ENCODE assay signal across 21 mouse cellular contexts in genomic region chr7:3712264-3712942, GRCm38 (mm10). TPM values are rescaled to one million over a fixed set of nuclear protein-coding genes. Genes with fewer than 3 reads are reported as not detected.
DNase-seq lines count a peak whose midpoint lies in the region; ATAC-seq and TF ChIP-seq lines count a peak whose summit lies in the region.
"Had no signal": no experiment of that assay in that cellular context is flagged by ENCODE, and none has a peak within 500 bp of the region (broad histone marks: within the 10 kb centered on the region; RNA-seq: fewer than 3 reads in every experiment).

No protein-coding gene starts in this region.

- TF ChIP-seq POLR2A in CH12.LX (IDR thresholded peaks at IDR 0.05; ENCODE audit: low read depth, low read length), result no peak
- TF ChIP-seq POLR2A in bone marrow, adult 2 months (IDR thresholded peaks at IDR 0.05; ENCODE audit: borderline replicate concordance, control insufficient read depth, low read depth, low read length), result no peak

- H3K79me2 ChIP-seq in CH12.LX (replicated peaks; ENCODE audit: control insufficient read depth, extremely low read depth, insufficient read depth, poor library complexity, severe bottlenecking), result no peaks in the 10 kb centered on the region

- H3K9me3 ChIP-seq in limb, embryonic 15.5 days, result no peaks in the 10 kb centered on the region
- H3K9me3 ChIP-seq in limb, embryonic 10.5 days (replicated peaks), result no peaks in the 10 kb centered on the region
- H3K9me3 ChIP-seq in CH12.LX (replicated peaks; ENCODE audit: low read length), result no peaks in the 10 kb centered on the region
- H3K9me3 ChIP-seq: forebrain, embryonic 12.5 days; liver, embryonic 13.5 days; megakaryocyte, embryonic 14.5 days; midbrain, embryonic 13.5 days had no signal

- peak overlapping the region; percentile 20; the same call in 1 of the 2 replicates for H3K9ac ChIP-seq in limb, embryonic 15.5 days
- no peak overlapping the region for H3K9ac ChIP-seq in CH12.LX (ENCODE audit: insufficient read depth, low read depth)
- H3K9ac ChIP-seq: liver, embryonic 13.5 days; midbrain, embryonic 13.5 days had no signal

- no peak for TF ChIP-seq RAD21 in CH12.LX (IDR thresholded peaks at IDR 0.05; ENCODE audit: low read depth, low read length)

- H3K4me1 ChIP-seq in limb, embryonic 15.5 days, result no peaks in the 10 kb centered on the region
- H3K4me1 ChIP-seq in limb, embryonic 10.5 days, result no peaks in the 10 kb centered on the region
- peaks cover 9 to 52% of the 10 kb centered on the region in 2 experiments for H3K4me1 ChIP-seq in CH12.LX (ENCODE audit: control insufficient read depth in 1 of 2, insufficient read depth in 2 of 2)
- H3K4me1 ChIP-seq in bone marrow, adult 2 months (ENCODE audit: control insufficient read depth, insufficient read depth, low read length), result peaks cover 5% of the 10 kb centered on the region; the same call in 1 of the 2 replicates
- H3K4me1 ChIP-seq: forebrain, embryonic 12.5 days; liver, embryonic 13.5 days; midbrain, embryonic 13.5 days had no signal

- dilution Hi-C loops in CH12.LX (cut with MboI; ENCODE audit: extremely low pct_ligation_motif_present, extremely low pct_unique_long_range_greater_than_20kb, low sequenced_read_pairs), result no loop called here

- no peak for DNase-seq in limb, embryonic 10.5 days (ENCODE audit: low spot score)
- DNase-seq in CH12.LX (ENCODE audit: extremely low read depth), result peak; percentile 34
- no peak for DNase-seq in left cerebral cortex, adult 18-20 months (ENCODE audit: low spot score in 2 of 2)
- DNase-seq in layer of hippocampus, postnatal 14 days (ENCODE audit: low spot score in 2 of 2), result no peak
- DNase-seq: adrenal gland, postnatal 14 days; cerebellum, adult 11-12 months; cerebellum, postnatal 10 days; gastrocnemius, postnatal 36 days; kidney, adult 2 months; kidney, postnatal 10 days; liver, embryonic 13.5 days; lung, postnatal 10 days; right cerebral cortex, postnatal 14 days; spleen, adult 18-20 months had no signal

- WGBS in limb, embryonic 15.5 days, result 32% methylated on average over 5 of the region's 5 CpGs
- 55% methylated on average over 5 of the region's 5 CpGs for WGBS in limb, embryonic 10.5 days
- WGBS in bone marrow, adult 2 months, result 33% methylated on average over 5 of the region's 5 CpGs

- no peak for TF ChIP-seq CTCF in CH12.LX (conservative IDR thresholded peaks at IDR 0.05 in 1 of 2, IDR thresholded peaks at IDR 0.05 in 1 of 2; ENCODE audit: low read depth in 2 of 2, low read length in 2 of 2)
- TF ChIP-seq CTCF in bone marrow, adult 2 months (IDR thresholded peaks at IDR 0.05; ENCODE audit: control insufficient read depth, insufficient read depth, low read length), result no peak

- H3K4me2 ChIP-seq in limb, embryonic 15.5 days, result no peak overlapping the region
- H3K4me2 ChIP-seq in CH12.LX (ENCODE audit: insufficient read depth, low read depth, poor library complexity, severe bottlenecking), result no peak overlapping the region
- H3K4me2 ChIP-seq: forebrain, embryonic 12.5 days; liver, embryonic 13.5 days; midbrain, embryonic 13.5 days had no signal

- peak; percentile 85 for TF ChIP-seq EP300 in CH12.LX (IDR thresholded peaks at IDR 0.05; ENCODE audit: low read length)

- H3K27me3 ChIP-seq in limb, embryonic 15.5 days, result no peaks in the 10 kb centered on the region
- no peaks in the 10 kb centered on the region for H3K27me3 ChIP-seq in limb, embryonic 10.5 days (ENCODE audit: low read depth, poor library complexity, severe bottlenecking)
- no peaks in the 10 kb centered on the region for H3K27me3 ChIP-seq in CH12.LX (replicated peaks)
- H3K27me3 ChIP-seq: forebrain, embryonic 12.5 days; liver, embryonic 13.5 days; midbrain, embryonic 13.5 days had no signal

- no peak overlapping the region for H3K27ac ChIP-seq in limb, embryonic 15.5 days
- no peak overlapping the region for H3K27ac ChIP-seq in limb, embryonic 10.5 days
- no peak overlapping the region for H3K27ac ChIP-seq in CH12.LX (ENCODE audit: insufficient read depth, low read depth)
- peak overlapping the region; percentile 3; the same call in 1 of the 2 replicates for H3K27ac ChIP-seq in bone marrow, adult 2 months (ENCODE audit: control insufficient read depth, insufficient read depth, low read depth, low read length, poor library complexity)
- H3K27ac ChIP-seq: forebrain, embryonic 12.5 days; liver, embryonic 13.5 days; midbrain, embryonic 13.5 days had no signal

- in situ Hi-C loops in CH12.LX (cut with MboI; ENCODE audit: low pct_ligation_motif_present, low pct_unique_long_range_greater_than_20kb, low sequenced_read_pairs), result no loop called here

- no peak overlapping the region for H3K4me3 ChIP-seq in limb, embryonic 15.5 days
- H3K4me3 ChIP-seq in limb, embryonic 10.5 days, result no peak overlapping the region
- H3K4me3 ChIP-seq in CH12.LX (replicated peaks in 1 of 3; ENCODE audit: low read depth in 2 of 3, low read length in 2 of 3, poor library complexity in 1 of 3), result no peak overlapping the region
- H3K4me3 ChIP-seq in bone marrow, adult 2 months (replicated peaks; ENCODE audit: control insufficient read depth, low read depth, low read length), result peak overlapping the region; percentile 13
- H3K4me3 ChIP-seq: forebrain, embryonic 12.5 days; liver, embryonic 13.5 days; megakaryocyte, embryonic 14.5 days; midbrain, embryonic 13.5 days had no signal

- no peak for ATAC-seq in limb, embryonic 15.5 days (ENCODE audit: insufficient number of reproducible peaks, low FRiP score, low TSS enrichment, low read depth)
- peak; percentile 38 for ATAC-seq in megakaryocyte progenitor cell, adult 5-6 weeks (replicated peaks; ENCODE audit: poor library complexity)
- ATAC-seq: midbrain, embryonic 13.5 days had no signal

- H3K36me3 ChIP-seq in limb, embryonic 15.5 days, result no peaks in the 10 kb centered on the region
- peaks cover 8% of the 10 kb centered on the region for H3K36me3 ChIP-seq in limb, embryonic 10.5 days
- peaks cover 5 to 33% of the 10 kb centered on the region in 2 experiments for H3K36me3 ChIP-seq in CH12.LX (replicated peaks in 1 of 2; ENCODE audit: control insufficient read depth in 1 of 2, insufficient read depth in 1 of 2, low read length in 1 of 2)

RNA-seq across cellular contexts. Expression of gene Pirb, which starts 7.8 kb away (rescaled TPM):
- 0.96 and 2.4 TPM in 2 replicates for polyA plus RNA-seq in limb, embryonic 15.5 days (2015; fragmentation: Nextera tagmentation; extraction: Ambion mirVana)
- 0.08 and 0.13 TPM in 2 replicates for polyA plus RNA-seq in limb, embryonic 10.5 days (2016; fragmentation: Nextera tagmentation; extraction: Ambion mirVana)
- total RNA-seq in CH12.LX (2012; rRNA removed) (1.7 and 2.8 TPM in 2 replicates), CH12.LX (2014; rRNA removed) (4.2 and 5.0 TPM in 2 replicates)
- 9.0 and 10.7 TPM in 2 replicates for polyA plus RNA-seq in CH12.LX (2012; ENCODE audit: insufficient read length, low read depth)
- polyA plus RNA-seq in bone marrow, adult 2 months (2011; ENCODE audit: insufficient read depth, insufficient read length, low replicate concordance, missing spikeins), result 41.4 and 143 TPM in 2 replicates
- 8.1 and 8.9 TPM in 2 replicates for total RNA-seq in megakaryocyte progenitor cell, adult 5-6 weeks (2015)
- 4.5 and 4.7 TPM in 2 replicates for total RNA-seq in megakaryocyte progenitor cell, adult 5-6 weeks (2017)
- total RNA-seq in left cerebral cortex, adult 18-20 months (2021), result under 1 TPM; 0.21 to 0.37 TPM
- total RNA-seq in layer of hippocampus, postnatal 14 days (2021), result under 1 TPM; 0.12 to 0.32 TPM
- polyA plus RNA-seq: limb, embryonic 11.5 days had no signal

RNA-seq across cellular contexts. Expression of gene Rps9, which starts 8.6 kb away (rescaled TPM):
- 1,336 and 1,506 TPM in 2 replicates for polyA plus RNA-seq in limb, embryonic 15.5 days (2015; fragmentation: Nextera tagmentation; extraction: Ambion mirVana)
- 1,366 and 1,587 TPM in 2 replicates for polyA plus RNA-seq in limb, embryonic 10.5 days (2016; fragmentation: Nextera tagmentation; extraction: Ambion mirVana)
- total RNA-seq in CH12.LX (2012; rRNA removed) (3,983 and 4,060 TPM in 2 replicates), CH12.LX (2014; rRNA removed) (5,460 and 5,555 TPM in 2 replicates)
- polyA plus RNA-seq in CH12.LX (2012; ENCODE audit: insufficient read length, low read depth), result 2,959 and 3,329 TPM in 2 replicates
- 3,380 and 3,507 TPM in 2 replicates for polyA plus RNA-seq in bone marrow, adult 2 months (2011; ENCODE audit: insufficient read depth, insufficient read length, low replicate concordance, missing spikeins)
- total RNA-seq in megakaryocyte progenitor cell, adult 5-6 weeks (2015), result 1,732 and 1,826 TPM in 2 replicates
- 1,590 and 1,738 TPM in 2 replicates for total RNA-seq in megakaryocyte progenitor cell, adult 5-6 weeks (2017)
- total RNA-seq in left cerebral cortex, adult 18-20 months (2021), result 100 to 1,000 TPM; 337 to 359 TPM
- 100 to 1,000 TPM; 432 to 494 TPM for total RNA-seq in layer of hippocampus, postnatal 14 days (2021)

RNA-seq across cellular contexts. Expression of gene Mboat7, which starts 19.1 kb away (rescaled TPM):
- 59.7 and 63.6 TPM in 2 replicates for polyA plus RNA-seq in limb, embryonic 15.5 days (2015; fragmentation: Nextera tagmentation; extraction: Ambion mirVana)
- 39.0 and 46.5 TPM in 2 replicates for polyA plus RNA-seq in limb, embryonic 10.5 days (2016; fragmentation: Nextera tagmentation; extraction: Ambion mirVana)
- total RNA-seq in CH12.LX (2012; rRNA removed), result 21.7 and 22.3 TPM in 2 replicates
- total RNA-seq in CH12.LX (2014; rRNA removed), result 18.4 and 19.4 TPM in 2 replicates
- 36.4 and 41.2 TPM in 2 replicates for polyA plus RNA-seq in CH12.LX (2012; ENCODE audit: insufficient read length, low read depth)
- polyA plus RNA-seq in bone marrow, adult 2 months (2011; ENCODE audit: insufficient read depth, insufficient read length, low replicate concordance, missing spikeins), result 19.5 and 43.5 TPM in 2 replicates
- total RNA-seq in megakaryocyte progenitor cell, adult 5-6 weeks (2015), result 49.1 and 51.4 TPM in 2 replicates
- total RNA-seq in megakaryocyte progenitor cell, adult 5-6 weeks (2017), result 19.0 and 27.6 TPM in 2 replicates
- 100 to 1,000 TPM; 226 to 235 TPM for total RNA-seq in left cerebral cortex, adult 18-20 months (2021)
- 100 to 1,000 TPM; 121 to 124 TPM for total RNA-seq in layer of hippocampus, postnatal 14 days (2021)

RNA-seq across cellular contexts. Expression of gene Tsen34, which starts 19.7 kb away (rescaled TPM):
- polyA plus RNA-seq in limb, embryonic 15.5 days (2015; fragmentation: Nextera tagmentation; extraction: Ambion mirVana), result 251 and 270 TPM in 2 replicates
- polyA plus RNA-seq in limb, embryonic 10.5 days (2016; fragmentation: Nextera tagmentation; extraction: Ambion mirVana), result 328 and 357 TPM in 2 replicates
- total RNA-seq in CH12.LX (2012; rRNA removed) (39.0 and 40.2 TPM in 2 replicates), CH12.LX (2014; rRNA removed) (26.9 and 34.8 TPM in 2 replicates)
- 23.1 and 24.3 TPM in 2 replicates for polyA plus RNA-seq in CH12.LX (2012; ENCODE audit: insufficient read length, low read depth)
- polyA plus RNA-seq in bone marrow, adult 2 months (2011; ENCODE audit: insufficient read depth, insufficient read length, low replicate concordance, missing spikeins), result 23.8 and 25.8 TPM in 2 replicates
- total RNA-seq in megakaryocyte progenitor cell, adult 5-6 weeks (2015), result 15.0 and 19.4 TPM in 2 replicates
- 17.7 and 21.0 TPM in 2 replicates for total RNA-seq in megakaryocyte progenitor cell, adult 5-6 weeks (2017)
- 10 to 100 TPM; 78.5 to 90.0 TPM for total RNA-seq in left cerebral cortex, adult 18-20 months (2021)
- 10 to 100 TPM; 70.0 to 74.8 TPM for total RNA-seq in layer of hippocampus, postnatal 14 days (2021)

RNA-seq across cellular contexts. Expression of gene Tmc4, which starts 35.0 kb away (rescaled TPM):
- 5.0 and 7.0 TPM in 2 replicates for polyA plus RNA-seq in limb, embryonic 15.5 days (2015; fragmentation: Nextera tagmentation; extraction: Ambion mirVana)
- 4.2 and 5.0 TPM in 2 replicates for polyA plus RNA-seq in limb, embryonic 10.5 days (2016; fragmentation: Nextera tagmentation; extraction: Ambion mirVana)
- total RNA-seq in CH12.LX (2012; rRNA removed), result 1.8 and 1.9 TPM in 2 replicates
- total RNA-seq in CH12.LX (2014; rRNA removed), result 0.56 and 1.9 TPM in 2 replicates
- 4.0 and 4.6 TPM in 2 replicates for polyA plus RNA-seq in CH12.LX (2012; ENCODE audit: insufficient read length, low read depth)
- polyA plus RNA-seq in bone marrow, adult 2 months (2011; ENCODE audit: insufficient read depth, insufficient read length, low replicate concordance, missing spikeins), result 16.0 and 39.8 TPM in 2 replicates
- 4.4 and 8.4 TPM in 2 replicates for total RNA-seq in megakaryocyte progenitor cell, adult 5-6 weeks (2015)
- 2.9 and 3.2 TPM in 2 replicates for total RNA-seq in megakaryocyte progenitor cell, adult 5-6 weeks (2017)
- total RNA-seq in left cerebral cortex, adult 18-20 months (2021), result 10 to 100 TPM in 1 of 2 experiments, 1 to 10 TPM in 1; 7.9 to 10.8 TPM
- 1 to 10 TPM; 3.2 to 3.5 TPM for total RNA-seq in layer of hippocampus, postnatal 14 days (2021)
